Mouse (Mus musculus) CH12.LX (cell line): ENCODE data around the gene Gal3st2b.

ENCODE experiments used
- GABPA ChIP-seq: IDR thresholded peaks from 2 replicates; pipeline ENCODE4 v1.6.1; 2012; ENCODE audit warnings: low read depth, low read length, improper control_type of control experiment, inconsistent platforms; ENCODE audit not compliant: insufficient replicate concordance
- MXI1 ChIP-seq: IDR thresholded peaks from 2 replicates; pipeline ENCODE4 v1.6.1; 2011; ENCODE audit warnings: mild to moderate bottlenecking, low read depth, low read length, improper control_type of control experiment
- POLR2A ChIP-seq: IDR thresholded peaks from 2 replicates; pipeline ENCODE4 v1.6.1; 2011; ENCODE audit warnings: low read depth, mild to moderate bottlenecking, improper control_type of control experiment, low read length

DNA sequence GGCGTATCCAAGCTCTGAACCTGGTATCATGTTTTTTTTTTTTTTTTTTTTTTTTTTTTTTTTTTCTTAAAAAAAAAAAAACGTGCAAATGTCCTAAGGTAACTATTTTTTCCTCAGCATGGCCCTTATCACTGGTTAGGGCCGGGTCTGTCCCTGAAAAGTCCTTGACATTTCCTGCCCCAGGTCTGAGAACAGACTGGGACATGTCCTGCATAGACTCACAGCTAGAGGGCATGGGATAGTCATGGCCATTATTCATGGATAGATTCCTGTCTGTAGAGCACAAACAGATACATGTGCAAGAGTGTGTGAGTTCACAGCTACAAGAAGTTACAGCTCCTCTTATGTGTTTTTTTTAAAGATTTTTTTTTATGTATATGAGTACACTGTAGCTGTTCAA is 70.7 kb downstream of the Gal3st2b start:
- TF ChIP-seq MXI1 (no peak), POLR2A (no peak), GABPA (no peak)
